Mouse (Mus musculus) right cerebral cortex, adult 18-20 months (tissue): ENCODE measurements around the gene Slc17a8.
"Not testable (repeated sequence)": the region's sequence is repeated elsewhere in the genome, so short reads cannot be mapped to it uniquely, and the experiment has no call there.

Source experiments
- DNase-seq: peaks from one replicate; pipeline ENCODE4 v3.0.0; 2022; ENCODE audit warnings: mixed read lengths

Slc17a8 gene

GRCm38 (mm10) chr10:89621129-89621528 lies at the start of gene Slc17a8:
TSS of gene Slc17a8 (minus strand) at chr10:89621253.
- DNase-seq = no peak

- not testable (repeated sequence) for DNase-seq
Observed at GRCm38 (mm10) chr10:89670371-89670770, 49.3 kb upstream of the Slc17a8 start.

GRCm38 (mm10) chr10:89667571-89667970 lies 46.5 kb upstream of the Slc17a8 start:
- no peak for DNase-seq

- DNase-seq = no peak
Observed at GRCm38 (mm10) chr10:89665679-89666078, 44.6 kb upstream of the Slc17a8 start.

- no peak for DNase-seq
Observed at GRCm38 (mm10) chr10:89664977-89665645, 44.1 kb upstream of the Slc17a8 start.

- DNase-seq = no peak
Observed at GRCm38 (mm10) chr10:89656366-89656765, 35.3 kb upstream of the Slc17a8 start.

GRCm38 (mm10) chr10:89652912-89653311 lies 31.9 kb upstream of the Slc17a8 start:
- no peak for DNase-seq

- DNase-seq = no peak
Observed at GRCm38 (mm10) chr10:89651691-89652090, 30.6 kb upstream of the Slc17a8 start.

- DNase-seq = no peak
Observed at GRCm38 (mm10) chr10:89646918-89647317, 25.9 kb upstream of the Slc17a8 start.

- DNase-seq = no peak
Observed at GRCm38 (mm10) chr10:89637001-89637400, 15.9 kb upstream of the Slc17a8 start.

GRCm38 (mm10) chr10:89635018-89635417 lies 14.0 kb upstream of the Slc17a8 start:
- DNase-seq = peak; percentile 30

GRCm38 (mm10) chr10:89633736-89634426 lies 12.8 kb upstream of the Slc17a8 start:
- DNase-seq = no peak

GRCm38 (mm10) chr10:89633121-89633520 lies 12.1 kb upstream of the Slc17a8 start:
- DNase-seq = no peak

GRCm38 (mm10) chr10:89631831-89632230 lies 10.8 kb upstream of the Slc17a8 start:
- DNase-seq = no peak

GRCm38 (mm10) chr10:89630564-89630963 lies 9.5 kb upstream of the Slc17a8 start:
- no peak for DNase-seq

- DNase-seq = peak; percentile 54
Observed at GRCm38 (mm10) chr10:89630052-89630451, 9.0 kb upstream of the Slc17a8 start.

- no peak for DNase-seq
Observed at GRCm38 (mm10) chr10:89626714-89627113, 5.7 kb upstream of the Slc17a8 start.

- no peak for DNase-seq
Observed at GRCm38 (mm10) chr10:89624196-89624595, 3.1 kb upstream of the Slc17a8 start.

- no peak for DNase-seq
Observed at GRCm38 (mm10) chr10:89599311-89599710, 21.7 kb downstream of the Slc17a8 start.

- no peak for DNase-seq
Observed at GRCm38 (mm10) chr10:89597275-89597674, 23.8 kb downstream of the Slc17a8 start.

- no peak for DNase-seq
Observed at GRCm38 (mm10) chr10:89595935-89596334, 25.1 kb downstream of the Slc17a8 start.

- no peak for DNase-seq
Observed at GRCm38 (mm10) chr10:89595514-89595913, 25.5 kb downstream of the Slc17a8 start.

GRCm38 (mm10) chr10:89594309-89594708 lies 26.7 kb downstream of the Slc17a8 start:
- no peak for DNase-seq

- DNase-seq = no peak
Observed at GRCm38 (mm10) chr10:89592797-89593196, 28.3 kb downstream of the Slc17a8 start.
